Mouse (Mus musculus): ENCODE measurements around the gene Cyba. TPM values are rescaled to one million over a fixed set of nuclear protein-coding genes. Genes with fewer than 3 reads are reported as not detected.
A peak's percentile ranks its signal among the peaks of the same experiment; 100 is the strongest.

Cyba gene
- total RNA-seq (2017) = 285 and 300 TPM in 2 replicates

DNA sequence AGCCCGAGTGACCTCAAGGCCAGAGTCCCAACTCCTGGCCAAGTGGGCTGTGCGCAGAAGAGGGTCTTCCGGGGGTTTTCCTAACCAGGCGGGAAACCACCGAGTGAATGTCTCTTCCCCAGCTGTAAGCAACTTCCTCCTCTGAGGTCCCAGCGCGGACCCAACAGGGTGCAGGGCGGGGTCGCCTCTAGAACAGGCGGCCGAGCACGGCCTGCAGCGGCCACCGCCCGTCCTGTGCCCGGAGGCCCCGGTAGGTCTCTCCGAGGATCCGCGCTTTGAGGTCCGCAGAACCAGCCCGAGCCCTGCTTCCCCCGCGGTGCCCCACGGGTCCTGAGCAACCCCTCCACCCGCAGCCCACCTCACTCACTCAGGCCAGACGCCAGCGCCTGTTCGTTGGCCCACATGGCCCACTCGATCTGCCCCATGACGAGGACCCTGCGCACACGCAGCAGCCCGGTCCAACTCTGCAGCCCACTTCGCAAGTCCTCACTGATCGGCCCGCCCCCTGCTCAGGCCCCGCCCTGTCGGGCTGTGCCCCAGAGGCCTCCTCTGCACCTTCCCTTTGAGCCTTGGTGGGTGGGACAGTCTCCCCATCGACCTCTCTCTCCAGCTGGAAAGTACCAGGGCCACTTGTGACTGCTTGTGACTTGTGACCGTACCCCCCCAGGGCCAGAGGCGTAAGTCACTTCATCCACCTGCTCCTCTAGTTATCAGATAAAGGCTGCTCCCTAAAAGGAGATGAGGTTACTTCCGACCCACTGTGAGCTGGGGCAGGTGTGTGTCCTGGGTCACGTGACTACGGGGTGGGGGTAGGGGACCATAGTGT is at the start of gene Cyba:
Gene Cyba, minus strand, starts transcription at position 488 of the 826 bp plus-strand sequence.
- ATAC-seq (ENCODE audit: extremely low read depth, insufficient number of reproducible peaks, low FRiP score, poor library complexity, severe bottlenecking) = peak; percentile 41

DNA sequence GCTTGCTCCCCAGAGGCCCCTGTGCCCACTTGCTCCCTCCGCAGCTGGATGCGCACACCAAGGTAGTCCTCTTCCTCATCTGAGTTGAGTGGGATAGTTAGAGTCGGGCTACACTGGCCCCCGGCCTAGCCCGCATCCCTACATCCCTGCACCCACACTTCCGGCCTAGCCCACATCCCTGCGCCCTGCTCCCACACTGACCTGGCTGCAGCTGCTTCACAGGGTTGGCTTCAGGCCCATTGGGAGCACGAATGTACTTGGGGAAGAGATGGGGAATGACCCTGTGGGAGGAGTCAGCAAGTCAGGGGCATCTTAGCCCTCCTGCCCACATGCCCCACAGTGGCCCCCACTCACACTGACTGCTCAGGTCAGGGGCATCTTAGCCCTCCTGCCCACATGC is 49.7 kb upstream of the Cyba start:
- no peak for ATAC-seq (ENCODE audit: extremely low read depth, insufficient number of reproducible peaks, low FRiP score, poor library complexity, severe bottlenecking)

DNA sequence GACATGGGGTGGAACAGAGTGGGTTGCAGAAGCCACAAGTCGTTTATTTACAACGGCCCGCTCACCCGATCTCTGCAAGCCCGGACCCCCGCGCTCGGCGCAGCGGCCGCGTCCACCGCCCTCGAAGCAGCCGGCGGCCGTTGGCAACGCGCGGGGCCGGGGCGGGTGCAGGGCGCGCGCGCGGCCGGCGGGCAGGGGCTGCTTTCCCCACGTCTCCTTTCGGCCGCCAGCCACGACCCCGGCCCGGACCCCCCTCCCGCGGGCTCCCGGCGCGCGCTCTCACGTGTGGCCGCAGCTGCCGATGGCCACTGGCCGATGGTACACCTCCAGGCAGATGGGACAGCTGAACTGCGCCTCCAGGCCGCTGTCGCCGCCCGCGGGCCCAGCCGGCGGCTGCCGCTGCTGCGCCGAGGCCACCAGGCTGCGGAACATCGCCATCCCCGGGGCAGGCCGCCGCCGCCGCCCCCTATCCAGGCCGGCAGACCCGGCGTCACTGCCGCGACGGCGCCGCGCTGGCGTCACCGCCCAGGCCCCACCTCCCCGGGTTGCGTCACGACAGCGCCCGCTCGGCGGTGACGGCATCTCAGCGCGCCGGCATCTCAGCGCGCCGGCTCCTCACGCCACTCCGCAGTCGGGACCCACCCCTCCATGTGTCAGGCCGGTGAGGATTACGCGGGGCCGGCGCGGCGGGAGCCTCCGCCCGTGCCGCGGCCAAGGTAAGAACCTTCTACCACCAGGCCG is 43.0 kb upstream of the Cyba start, which contains the start of the genes Rnf166 and Ctu2:
Gene Rnf166, minus strand, starts transcription at position 485 of the 741 bp plus-strand sequence.
Gene Ctu2, plus strand, starts transcription at position 564 of the 741 bp plus-strand sequence.
- ATAC-seq (ENCODE audit: extremely low read depth, insufficient number of reproducible peaks, low FRiP score, poor library complexity, severe bottlenecking) = peak; percentile 70

DNA sequence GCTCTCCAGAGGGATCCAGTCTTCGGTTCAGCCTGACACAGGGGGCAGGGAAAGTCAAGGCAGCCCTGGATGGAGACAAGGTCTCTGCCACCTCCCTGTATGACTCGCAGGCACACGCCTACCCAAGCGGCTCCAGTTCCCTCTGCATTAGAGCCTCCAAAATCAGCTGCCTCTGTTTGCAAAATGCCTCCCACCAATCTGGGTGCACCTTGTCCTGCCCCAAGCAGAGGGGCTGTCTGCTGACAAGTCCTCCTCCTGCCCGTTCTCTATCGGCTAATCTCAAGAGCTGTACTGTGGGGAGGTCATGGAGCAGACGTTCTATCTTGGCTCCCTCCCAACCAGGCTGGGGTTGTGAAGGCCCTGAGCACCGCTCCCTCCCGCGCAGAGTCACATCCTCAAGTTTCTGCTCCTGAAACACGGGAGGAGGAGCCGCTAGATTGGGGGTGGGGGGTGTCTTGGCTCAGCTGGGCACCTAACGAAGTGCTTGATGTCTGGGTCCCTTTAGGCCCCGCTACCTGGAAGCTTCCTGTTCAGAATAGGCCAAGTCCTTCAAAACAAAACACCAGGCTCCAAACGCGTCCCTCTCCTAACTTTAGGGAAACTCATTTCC is 42.3 kb upstream of the Cyba start:
- no peak for ATAC-seq (ENCODE audit: extremely low read depth, insufficient number of reproducible peaks, low FRiP score, poor library complexity, severe bottlenecking)

DNA sequence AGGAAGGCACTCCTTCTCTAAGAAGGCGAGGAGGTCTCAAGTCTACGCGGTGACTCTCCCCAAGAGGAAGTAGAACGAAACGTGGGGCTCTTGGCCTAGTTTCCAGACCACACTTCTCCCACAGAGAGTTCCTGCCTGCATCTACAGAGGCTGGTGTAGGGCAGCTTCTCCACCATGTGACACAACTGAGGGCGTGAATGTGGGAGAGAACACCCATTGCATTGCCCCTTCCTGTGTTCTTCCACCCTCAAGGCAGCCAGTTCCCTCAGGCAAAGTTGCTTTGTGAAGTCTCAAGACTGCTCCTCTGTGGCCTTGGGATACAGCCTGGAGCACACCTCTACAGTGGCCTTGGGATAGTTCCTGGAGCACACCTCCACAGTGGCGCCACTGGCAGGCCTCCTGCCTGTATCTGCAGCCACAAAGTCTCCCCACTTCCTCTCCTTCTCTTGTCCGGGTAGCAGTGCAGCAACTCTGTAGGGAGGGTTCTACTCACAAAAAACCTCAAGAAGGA is 41.2 kb upstream of the Cyba start:
- ATAC-seq (ENCODE audit: extremely low read depth, insufficient number of reproducible peaks, low FRiP score, poor library complexity, severe bottlenecking) = peak; percentile 23; the same call in 1 of the 2 replicates

DNA sequence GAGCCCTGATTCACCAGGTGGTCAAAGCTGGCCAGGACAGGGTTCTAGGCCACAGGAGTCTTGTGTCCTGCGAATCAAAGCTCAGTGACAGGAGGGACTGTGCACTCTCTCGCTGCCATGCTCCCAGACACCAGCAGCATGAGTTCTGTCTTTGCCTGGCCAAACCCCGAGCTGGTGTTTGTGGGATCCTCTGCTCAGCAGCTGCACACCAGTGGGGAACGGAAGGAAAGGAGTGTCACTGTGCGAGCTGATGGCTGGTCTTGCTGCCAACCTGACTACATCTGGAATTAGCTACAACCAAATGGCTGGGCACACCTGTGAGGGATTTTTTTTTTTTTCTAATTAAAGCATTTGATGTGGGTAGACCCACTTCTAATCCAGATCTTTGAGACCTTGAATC is 38.0 kb upstream of the Cyba start:
- ATAC-seq (ENCODE audit: extremely low read depth, insufficient number of reproducible peaks, low FRiP score, poor library complexity, severe bottlenecking) = no peak

DNA sequence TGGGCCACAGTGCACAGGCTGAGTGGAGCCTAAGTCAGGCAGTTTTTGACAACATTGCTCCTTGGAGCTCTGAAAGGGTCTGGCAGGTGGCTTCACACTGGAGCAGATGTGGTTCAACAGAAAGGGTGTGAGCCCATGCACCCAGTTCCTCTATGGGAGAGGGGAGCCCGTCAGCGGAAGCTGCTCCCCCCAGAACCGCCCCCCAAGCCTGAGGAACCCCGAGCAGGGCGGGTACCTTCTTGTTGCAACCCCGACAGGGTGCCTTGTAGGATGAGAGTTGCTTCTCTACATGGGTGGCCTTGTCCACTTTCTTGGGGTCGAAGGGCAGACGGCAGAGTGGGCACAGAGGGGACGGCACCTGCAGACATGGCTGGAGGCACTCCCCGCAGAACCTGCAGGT is 37.2 kb upstream of the Cyba start:
- ATAC-seq (ENCODE audit: extremely low read depth, insufficient number of reproducible peaks, low FRiP score, poor library complexity, severe bottlenecking) = no peak

DNA sequence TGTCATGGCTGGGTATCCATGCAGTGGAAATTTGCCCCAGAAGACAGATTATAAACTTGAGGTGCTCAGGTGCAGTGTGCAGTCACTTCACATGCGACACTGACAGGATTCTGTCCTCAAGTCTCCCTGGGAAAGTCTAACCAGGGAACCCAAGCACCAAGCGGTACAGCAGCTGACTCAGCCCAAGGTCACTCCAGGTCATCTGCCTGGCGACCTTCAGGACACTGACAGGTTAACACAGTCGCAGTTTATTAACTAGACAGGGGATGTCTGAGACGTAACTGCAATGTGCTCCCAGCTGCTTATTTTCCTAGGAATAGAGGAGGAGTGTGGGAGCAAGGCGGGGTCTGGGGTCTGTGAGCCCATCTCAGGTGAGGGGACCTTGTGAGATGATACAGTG is 36.7 kb upstream of the Cyba start:
- no peak for ATAC-seq (ENCODE audit: extremely low read depth, insufficient number of reproducible peaks, low FRiP score, poor library complexity, severe bottlenecking)

DNA sequence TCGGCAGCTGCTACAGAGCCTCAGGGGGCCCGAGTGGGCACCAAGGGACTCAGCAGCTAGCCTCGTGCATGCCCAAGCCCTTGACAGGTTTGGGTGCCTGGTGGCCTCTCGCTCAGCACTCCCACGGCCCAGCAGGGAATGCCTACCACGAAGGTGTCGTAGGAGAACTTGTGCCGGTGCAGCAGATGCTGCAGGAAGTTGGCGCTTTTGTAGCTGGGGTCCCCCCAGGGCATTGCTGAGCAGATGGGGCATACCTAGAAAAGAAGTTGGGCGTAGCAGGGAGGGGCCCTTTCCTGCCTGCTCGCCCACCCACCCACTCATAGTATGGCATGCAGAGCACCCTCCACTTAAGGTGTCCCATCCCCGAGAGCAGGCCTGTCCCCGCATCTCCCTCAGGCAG is 35.1 kb upstream of the Cyba start:
- no peak for ATAC-seq (ENCODE audit: extremely low read depth, insufficient number of reproducible peaks, low FRiP score, poor library complexity, severe bottlenecking)

DNA sequence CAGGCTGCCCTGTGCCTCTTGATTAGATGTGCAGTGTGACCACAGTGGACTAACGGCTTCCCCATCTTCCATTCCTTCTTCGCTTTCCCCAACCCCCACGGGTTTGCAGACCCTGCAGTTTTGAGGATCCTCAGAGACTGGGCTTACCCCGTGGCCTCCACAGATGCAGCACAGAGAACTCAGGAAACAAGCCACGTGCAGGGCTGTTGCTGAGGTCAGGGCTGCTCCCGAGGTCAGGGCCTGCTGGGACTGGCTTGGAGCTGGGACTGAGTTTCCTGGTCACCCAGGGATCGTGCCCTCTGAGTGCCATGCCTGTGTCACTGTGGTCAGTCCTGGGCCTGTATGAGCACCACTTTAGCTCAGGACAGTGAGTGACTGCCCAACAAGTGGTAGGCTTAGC is 32.3 kb upstream of the Cyba start:
- ATAC-seq (ENCODE audit: extremely low read depth, insufficient number of reproducible peaks, low FRiP score, poor library complexity, severe bottlenecking) = no peak

DNA sequence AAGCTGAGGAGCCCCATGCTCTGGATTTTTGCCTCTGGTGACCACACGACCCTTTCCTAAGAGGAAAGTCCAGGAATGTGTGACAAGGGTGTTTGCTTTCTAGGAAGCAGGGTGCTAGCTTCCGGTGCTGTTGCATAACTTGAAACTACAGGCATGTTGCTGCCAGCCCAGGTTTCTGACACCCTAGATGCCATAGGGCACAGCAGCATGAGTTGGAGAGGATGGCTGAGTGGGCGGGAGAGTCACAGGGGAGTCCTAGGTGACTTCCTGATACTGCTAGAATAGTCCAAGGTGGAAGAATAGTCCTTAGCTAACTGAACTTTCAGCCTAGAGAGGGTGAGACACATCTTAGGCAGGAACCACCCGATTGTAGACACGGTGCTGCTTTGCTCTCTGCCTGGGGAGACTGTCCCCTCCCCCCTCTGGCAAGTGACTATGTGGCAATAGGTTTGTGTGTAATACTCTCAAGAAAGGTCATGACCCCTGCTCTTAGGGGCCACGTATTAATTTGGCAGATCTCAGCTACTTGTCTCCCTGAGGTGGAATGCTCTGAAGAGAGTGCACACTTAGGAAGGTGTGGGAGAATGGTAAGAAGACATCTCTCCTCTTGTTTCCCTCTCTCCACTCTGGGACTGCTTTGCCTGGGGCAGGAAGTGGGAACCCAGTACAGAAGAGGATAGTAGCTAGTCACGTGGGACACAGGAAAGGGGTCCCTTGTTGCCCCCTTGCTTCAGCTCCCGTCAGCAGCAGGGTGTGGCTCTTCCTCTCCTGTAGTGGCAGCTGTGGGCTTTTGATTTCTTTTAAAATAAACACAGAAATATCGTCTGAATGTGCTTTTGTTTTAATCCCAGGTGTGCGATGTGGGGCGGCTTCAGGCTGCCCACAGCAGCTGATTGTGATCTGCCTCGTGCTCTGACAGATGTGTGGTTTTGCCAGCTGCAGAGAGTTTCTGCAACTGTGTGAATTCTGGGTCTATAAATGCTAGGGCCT is 31.2 kb upstream of the Cyba start:
- peak; percentile 23; the same call in 1 of the 2 replicates for ATAC-seq (ENCODE audit: extremely low read depth, insufficient number of reproducible peaks, low FRiP score, poor library complexity, severe bottlenecking)

DNA sequence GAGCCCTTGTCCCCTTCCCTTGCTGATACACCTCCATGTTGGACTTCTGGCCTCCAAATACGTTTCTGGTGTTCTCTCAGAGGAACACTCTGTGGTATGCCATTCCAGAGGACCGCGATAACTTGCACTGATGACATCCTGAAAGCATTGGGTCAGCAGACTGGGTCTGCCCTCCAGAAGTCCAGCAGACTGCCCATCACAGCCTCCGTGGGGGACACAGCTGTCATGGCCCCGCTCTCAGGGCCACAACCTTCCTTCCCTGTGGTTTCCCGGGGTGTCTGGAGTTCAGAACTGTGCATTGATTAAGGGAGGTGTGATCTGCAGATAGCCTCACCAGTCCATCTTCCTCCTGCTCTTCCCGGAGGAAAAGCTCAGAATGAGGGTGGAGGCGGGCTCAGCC is 29.8 kb upstream of the Cyba start:
- ATAC-seq (ENCODE audit: extremely low read depth, insufficient number of reproducible peaks, low FRiP score, poor library complexity, severe bottlenecking) = no peak

DNA sequence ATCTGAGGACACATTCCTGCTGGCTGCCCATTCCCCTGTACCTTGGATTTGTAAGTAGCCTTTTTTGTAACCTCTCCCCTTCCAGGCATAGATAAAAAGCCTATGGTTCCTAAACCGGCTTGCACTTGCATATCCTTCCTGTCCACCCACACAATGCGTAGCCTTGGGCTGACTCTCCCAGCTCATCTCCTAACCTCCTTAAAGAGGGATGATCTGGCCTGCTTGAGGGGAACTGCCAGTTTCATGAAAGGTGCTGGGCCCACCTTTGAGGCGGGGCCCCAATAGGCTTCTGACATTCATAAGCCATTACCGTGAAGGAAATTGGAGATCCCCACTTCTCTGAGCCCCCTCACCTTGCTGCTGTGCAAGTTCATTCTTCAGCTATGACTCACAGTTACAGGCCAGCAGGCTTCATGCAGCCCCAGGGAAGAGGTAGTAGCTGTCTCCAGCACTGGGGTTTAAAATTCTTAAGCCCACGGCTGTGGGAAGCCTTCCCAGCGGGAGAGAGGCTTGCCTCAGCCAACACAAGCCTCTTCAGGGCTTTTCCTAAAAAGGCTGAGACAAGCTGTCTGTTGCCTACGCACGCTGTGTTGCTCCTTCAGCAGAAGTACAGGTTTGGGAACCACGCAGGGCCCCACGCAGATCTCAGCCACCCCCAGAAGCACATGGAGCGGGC is 28.9 kb upstream of the Cyba start:
- no peak for ATAC-seq (ENCODE audit: extremely low read depth, insufficient number of reproducible peaks, low FRiP score, poor library complexity, severe bottlenecking)

DNA sequence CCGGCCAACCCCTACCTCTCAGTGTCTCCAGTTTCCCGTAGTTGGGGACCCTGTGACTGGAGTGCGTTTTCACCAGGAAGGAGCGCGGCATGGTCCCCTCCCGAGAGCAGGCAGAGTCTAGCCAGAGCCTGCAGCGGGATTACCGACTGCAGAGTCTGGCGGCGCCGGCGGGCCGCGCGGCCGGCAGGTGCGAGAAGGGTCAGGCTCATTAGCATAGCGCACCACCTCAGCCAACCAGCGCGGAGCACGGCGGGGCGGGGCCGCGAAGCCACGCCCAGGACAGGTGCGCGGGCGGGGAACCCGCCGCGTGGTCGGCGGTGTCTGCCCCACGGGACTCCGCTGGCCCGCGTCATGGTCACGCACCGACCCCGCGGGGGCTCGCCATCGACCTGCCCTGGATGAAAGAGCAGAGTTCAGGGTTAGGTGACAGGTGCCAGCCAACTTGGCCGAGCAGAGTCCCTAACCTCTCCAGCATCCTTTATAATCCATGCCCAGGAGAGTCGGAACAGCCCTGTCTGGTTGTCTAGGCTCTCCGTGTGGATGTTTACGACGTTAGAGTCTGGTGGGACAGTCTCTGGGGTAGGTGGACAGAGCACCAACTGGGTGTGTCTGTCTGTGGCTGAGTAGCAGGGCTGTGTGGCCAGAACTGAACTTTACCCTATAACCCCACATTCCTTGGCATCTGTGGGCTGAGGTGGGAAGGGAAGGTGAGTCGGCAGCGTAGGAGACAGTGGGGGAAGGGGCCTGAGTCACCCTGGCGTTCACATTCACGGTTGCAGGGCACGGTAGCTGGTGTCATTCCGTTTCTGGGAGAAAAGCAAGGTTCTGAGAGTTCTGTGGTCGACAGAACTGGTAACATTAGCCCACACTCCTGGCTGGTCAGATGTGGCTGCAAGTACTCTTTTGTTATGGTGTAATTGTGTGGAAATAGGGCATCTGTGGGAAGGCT is 28.1 kb upstream of the Cyba start, which contains the start of gene Snai3:
Gene Snai3, minus strand, starts transcription at position 210 of the 949 bp plus-strand sequence.
- no peak for ATAC-seq (ENCODE audit: extremely low read depth, insufficient number of reproducible peaks, low FRiP score, poor library complexity, severe bottlenecking)

DNA sequence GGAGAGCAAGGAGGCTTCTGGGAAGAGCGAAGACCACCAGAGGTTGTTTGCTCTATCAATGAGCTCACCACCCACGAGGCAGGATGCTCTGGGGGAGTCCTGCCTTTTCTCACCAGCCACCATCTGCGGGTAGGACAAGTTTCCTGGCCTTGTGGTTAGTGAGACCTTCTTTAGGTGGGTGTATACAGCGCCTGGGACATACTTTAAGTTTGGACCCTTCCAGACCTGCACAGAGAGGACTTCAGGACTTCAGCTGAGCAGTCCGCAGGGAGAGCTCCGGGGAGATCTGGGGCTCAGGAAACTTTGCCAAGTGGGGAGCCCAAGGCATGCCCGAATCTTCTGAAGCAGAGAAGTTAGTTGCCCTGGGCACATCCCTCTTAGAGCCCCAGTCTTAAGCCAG is 27.3 kb upstream of the Cyba start:
- ATAC-seq (ENCODE audit: extremely low read depth, insufficient number of reproducible peaks, low FRiP score, poor library complexity, severe bottlenecking) = no peak

DNA sequence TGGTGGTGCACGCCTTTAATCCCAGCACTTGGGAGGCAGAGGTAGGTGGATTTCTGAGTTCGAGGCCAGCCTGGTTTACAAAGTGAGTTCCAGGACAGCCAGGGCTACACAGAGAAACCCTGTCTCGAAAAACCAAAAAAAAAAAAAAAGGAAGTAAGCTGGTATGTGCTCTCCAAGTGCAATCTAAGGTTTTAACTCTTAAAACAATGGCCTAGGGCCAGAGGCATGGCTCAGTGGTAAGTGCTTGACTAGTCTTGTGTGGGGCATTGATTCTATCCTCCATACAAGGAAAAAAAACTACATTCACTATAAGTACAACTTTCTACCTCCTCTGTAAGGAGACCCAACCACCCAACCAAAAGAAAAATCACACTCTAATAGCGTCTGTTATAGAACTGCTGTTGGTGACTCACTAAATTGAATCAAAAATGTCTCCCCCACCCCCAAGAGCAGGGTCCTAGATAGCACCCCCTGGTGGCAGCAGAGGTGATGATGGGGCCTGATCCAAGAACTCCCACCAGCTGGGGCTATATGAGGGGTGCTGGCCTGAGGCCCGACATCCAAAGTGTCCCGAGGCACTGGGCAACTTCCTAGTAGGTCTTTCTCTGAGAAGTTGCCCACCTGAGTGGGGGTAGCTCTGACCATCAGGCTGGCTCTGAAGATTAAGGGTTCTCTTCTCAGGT is 26.6 kb upstream of the Cyba start:
- ATAC-seq (ENCODE audit: extremely low read depth, insufficient number of reproducible peaks, low FRiP score, poor library complexity, severe bottlenecking) = no peak
